Mouse (Mus musculus): ENCODE results near the gene Prmt8. TPM values are rescaled to one million over a fixed set of nuclear protein-coding genes. Genes with fewer than 3 reads are reported as not detected.
A peak's percentile ranks its signal among the peaks of the same experiment; 100 is the strongest.

Prmt8 gene
- polyA plus RNA-seq, 1 experiment from 2014 or later: 35.2 TPM

DNA sequence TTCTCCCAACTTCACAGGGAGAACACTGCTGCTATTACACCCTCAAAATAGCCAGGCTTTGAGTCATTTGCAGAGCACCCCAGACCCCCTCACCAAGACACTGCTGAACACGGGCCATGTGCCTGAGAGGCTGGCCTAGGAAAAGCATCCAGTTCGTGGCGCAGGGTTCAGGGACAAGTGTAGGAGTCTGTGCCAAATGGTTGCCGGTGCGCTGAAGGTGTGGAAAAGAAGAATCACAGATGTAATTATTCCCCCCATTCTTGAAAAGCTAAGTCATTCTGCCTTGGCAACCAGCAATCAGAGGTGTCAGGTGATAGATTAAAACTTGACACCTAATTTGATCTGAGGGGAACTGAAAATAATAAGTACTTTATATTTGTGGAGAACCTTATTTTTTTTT is 109.8 kb downstream of the Prmt8 start:
- WGBS: 57% methylated on average over 5 of the region's 5 CpGs
- no peak overlapping the region for H3K27ac ChIP-seq (ENCODE audit: low read depth, low read length)
- H3K9me3 ChIP-seq (ENCODE audit: control insufficient read depth, low read length): no peaks in the 10 kb centered on the region
- no peaks in the 10 kb centered on the region for H3K36me3 ChIP-seq (ENCODE audit: control insufficient read depth, insufficient read depth, low read length)
- no peak overlapping the region for H3K4me3 ChIP-seq (ENCODE audit: low read length)
- no peaks in the 10 kb centered on the region for H3K27me3 ChIP-seq (replicated peaks; ENCODE audit: control insufficient read depth, insufficient read depth, low read length)
- 0 out of 2 replicates have a peak, but pooled peaks have one; percentile 45 for ATAC-seq
- peaks cover 2% of the 10 kb centered on the region; the same call in 1 of the 2 replicates for H3K4me1 ChIP-seq (ENCODE audit: control insufficient read depth, insufficient read depth, low read depth, low read length)
- no peak overlapping the region for H3K4me2 ChIP-seq (ENCODE audit: low read length)
- H3K9ac ChIP-seq (ENCODE audit: low read depth, low read length): no peak overlapping the region

DNA sequence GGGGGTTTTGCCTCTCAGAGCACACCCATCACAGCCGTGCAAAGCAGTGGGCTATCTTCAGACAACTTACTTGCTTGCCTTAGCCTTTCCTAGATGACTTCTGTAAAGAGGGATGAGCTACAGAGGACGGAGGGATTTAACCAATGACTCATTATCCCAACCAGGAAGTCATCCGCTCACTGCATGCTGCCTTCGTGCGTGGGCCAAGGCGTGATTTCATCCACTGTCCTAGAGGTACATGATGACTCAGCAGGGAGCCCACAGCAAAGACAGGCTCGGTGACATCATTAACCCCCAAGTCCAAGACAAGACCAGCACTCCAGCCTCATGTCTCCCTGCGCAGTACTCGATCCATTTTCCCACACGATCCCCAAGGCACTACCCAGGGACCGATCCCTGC is 112.1 kb downstream of the Prmt8 start:
- Histone ChIP-seq H3K4me1 (ENCODE audit: control insufficient read depth, insufficient read depth, low read depth, low read length) (no peaks in the 10 kb centered on the region), H3K9ac (ENCODE audit: low read depth, low read length) (no peak overlapping the region), H3K4me3 (ENCODE audit: low read length) (no peak overlapping the region), H3K36me3 (ENCODE audit: control insufficient read depth, insufficient read depth, low read length) (no peaks in the 10 kb centered on the region), H3K27ac (ENCODE audit: low read depth, low read length) (no peak overlapping the region), H3K9me3 (ENCODE audit: control insufficient read depth, low read length) (no peaks in the 10 kb centered on the region), H3K4me2 (ENCODE audit: low read length) (no peak overlapping the region), H3K27me3 (replicated peaks; ENCODE audit: control insufficient read depth, insufficient read depth, low read length) (no peaks in the 10 kb centered on the region)
- ATAC-seq: no peak
- WGBS: 92% methylated on average over 11 of the region's 11 CpGs

- no peak for ATAC-seq
- Histone ChIP-seq H3K27ac (ENCODE audit: low read depth, low read length) (no peak overlapping the region), H3K27me3 (replicated peaks; ENCODE audit: control insufficient read depth, insufficient read depth, low read length) (no peaks in the 10 kb centered on the region), H3K4me3 (ENCODE audit: low read length) (no peak overlapping the region), H3K4me1 (ENCODE audit: control insufficient read depth, insufficient read depth, low read depth, low read length) (no peaks in the 10 kb centered on the region), H3K9me3 (ENCODE audit: control insufficient read depth, low read length) (no peaks in the 10 kb centered on the region), H3K4me2 (ENCODE audit: low read length) (no peak overlapping the region), H3K36me3 (ENCODE audit: control insufficient read depth, insufficient read depth, low read length) (no peaks in the 10 kb centered on the region), H3K9ac (ENCODE audit: low read depth, low read length) (no peak overlapping the region)
- WGBS: 33% methylated on average over 4 of the region's 4 CpGs
Measured at GRCm38 (mm10) chr6:127655988-127656387, 113.3 kb downstream of the Prmt8 start.

DNA sequence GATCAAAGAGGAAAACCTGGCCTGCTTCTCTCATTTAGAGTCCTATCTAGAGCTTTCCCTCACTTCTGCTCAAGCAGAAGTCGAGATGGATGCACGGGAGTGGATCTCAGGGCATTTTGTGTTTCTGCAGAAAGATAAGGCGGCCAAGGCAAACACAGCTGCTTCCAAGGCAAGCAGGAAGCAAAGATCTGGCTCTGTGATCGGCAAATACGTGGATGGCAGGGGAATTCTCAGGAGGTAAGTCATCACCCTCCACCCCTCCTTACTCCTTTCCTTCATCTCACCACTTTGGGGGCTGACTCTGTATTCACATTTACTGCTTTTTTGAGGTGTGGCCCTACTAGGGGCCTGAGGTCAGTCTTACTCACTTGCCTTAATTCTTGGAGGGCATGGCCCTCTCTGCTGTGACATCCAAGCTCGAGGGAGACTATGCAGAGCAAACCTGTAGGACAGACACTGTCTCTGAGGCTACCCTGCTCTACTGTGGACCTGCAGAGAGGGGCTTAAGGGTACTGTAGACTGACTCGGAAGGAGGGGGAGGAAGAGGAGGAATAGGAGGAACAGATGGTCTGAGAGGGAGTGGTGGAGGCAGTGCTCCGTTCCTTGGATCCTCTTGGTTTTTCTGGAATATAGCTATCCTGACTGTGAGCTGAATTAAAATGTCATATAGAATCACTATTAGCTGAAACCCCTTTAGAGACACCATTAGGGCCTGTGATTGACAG is 128.0 kb downstream of the Prmt8 start:
- ATAC-seq: no peak
- 71% methylated on average over 8 of the region's 8 CpGs for WGBS
- no peaks in the 10 kb centered on the region for H3K9me3 ChIP-seq (ENCODE audit: control insufficient read depth, low read length)

More for the DNA sequence above, 128.0 kb downstream of the Prmt8 start:
- no peak overlapping the region for H3K9ac ChIP-seq (ENCODE audit: low read depth, low read length)
- H3K4me3 ChIP-seq (ENCODE audit: low read length): no peak overlapping the region
- no peak overlapping the region for H3K27ac ChIP-seq (ENCODE audit: low read depth, low read length)
- no peaks in the 10 kb centered on the region for H3K27me3 ChIP-seq (replicated peaks; ENCODE audit: control insufficient read depth, insufficient read depth, low read length)
- H3K4me1 ChIP-seq (ENCODE audit: control insufficient read depth, insufficient read depth, low read depth, low read length): no peaks in the 10 kb centered on the region
- no peaks in the 10 kb centered on the region for H3K36me3 ChIP-seq (ENCODE audit: control insufficient read depth, insufficient read depth, low read length)
- no peak overlapping the region for H3K4me2 ChIP-seq (ENCODE audit: low read length)

Small RNA genes within 50 kb of the gene (microRNA-seq; reads per million reads assigned to microRNA genes)
- gene Mir7233: not detected

Other genes with a start within 250 kb of the Prmt8 start
- 0.57 and 1.2 TPM in 2 replicates for gene Cracr2a, start 208.1 kb downstream of the Prmt8 start, polyA plus RNA-seq (2015; fragmentation: Nextera tagmentation; extraction: Ambion mirVana)
- gene Tspan11, start 118.1 kb upstream of the Prmt8 start, polyA plus RNA-seq (2015; fragmentation: Nextera tagmentation; extraction: Ambion mirVana): 3.2 and 4.2 TPM in 2 replicates

Measured in hindbrain, embryonic 16.5 days (tissue).